In genomic region chr8:93653421-93653820, GRCm38 (mm10) we compare ENCODE assay signal across 16 mouse cellular contexts.
"Had no signal": no experiment of that assay in that cellular context is flagged by ENCODE, and none has a peak within 500 bp of the region (broad histone marks: within the 10 kb centered on the region; RNA-seq: fewer than 3 reads in every experiment).

No protein-coding gene starts in this region.

- ATAC-seq: liver, embryonic 12.5 days; liver, postnatal 0 days; lung, postnatal 0 days; midbrain, embryonic 13.5 days; midbrain, embryonic 15.5 days; midbrain, embryonic 16.5 days had no signal

- DNase-seq: liver; liver, embryonic 13.5 days; liver, postnatal 0 days; lung, adult 18-20 months; lung, adult 2 months; lung, embryonic 14.5 days; lung, postnatal 10 days; lung, postnatal 14 days; lung, postnatal 36 days; lung, postnatal 4 days; midbrain, embryonic 14.5 days had no signal
